Mouse (Mus musculus) CD4-positive, CD25-positive, alpha-beta regulatory T cell, adult 2 months (primary cell): Measurements from ENCODE around the gene Ftsj3.

Source experiments
- DNase-seq: peaks from one replicate; pipeline ENCODE4 v3.0.0-alpha.2; 2012; ENCODE audit warnings: low read depth, low spot score

Ftsj3 gene

GRCm38 (mm10) chr11:106255685-106256451 lies at the start of gene Ftsj3, which contains the start of gene Psmc5:
Gene Ftsj3, minus strand, starts transcription at chr11:106256079.
Gene Psmc5, plus strand, starts transcription at chr11:106256154.
- peak; percentile 98 for DNase-seq

- DNase-seq: no peak
Measured at GRCm38 (mm10) chr11:106305348-106306064, 49.6 kb upstream of the Ftsj3 start.

GRCm38 (mm10) chr11:106302634-106303033 lies 46.8 kb upstream of the Ftsj3 start:
- peak; percentile 89 for DNase-seq

- no peak for DNase-seq
Measured at GRCm38 (mm10) chr11:106301765-106302164, 45.9 kb upstream of the Ftsj3 start, which contains the start of gene Gh. Gene Gh, minus strand, starts transcription at chr11:106301865.

- DNase-seq: no peak
Measured at GRCm38 (mm10) chr11:106291861-106292260, 36.0 kb upstream of the Ftsj3 start.

- no peak for DNase-seq
Measured at GRCm38 (mm10) chr11:106290376-106290775, 34.5 kb upstream of the Ftsj3 start.

GRCm38 (mm10) chr11:106289369-106289768 lies 33.5 kb upstream of the Ftsj3 start:
- DNase-seq: no peak

- DNase-seq: no peak
Measured at GRCm38 (mm10) chr11:106286987-106287386, 31.1 kb upstream of the Ftsj3 start.

- no peak for DNase-seq
Measured at GRCm38 (mm10) chr11:106286206-106286605, 30.3 kb upstream of the Ftsj3 start.

GRCm38 (mm10) chr11:106284126-106284525 lies 28.2 kb upstream of the Ftsj3 start:
- no peak for DNase-seq

- DNase-seq: no peak
Measured at GRCm38 (mm10) chr11:106283371-106283770, 27.5 kb upstream of the Ftsj3 start.

GRCm38 (mm10) chr11:106282452-106282851 lies 26.6 kb upstream of the Ftsj3 start:
- DNase-seq: no peak

- peak; percentile 98 for DNase-seq
Measured at GRCm38 (mm10) chr11:106276454-106276853, 20.6 kb upstream of the Ftsj3 start, which contains the start of gene Tcam1. Gene Tcam1, plus strand, starts transcription at chr11:106276672.

- no peak for DNase-seq
Measured at GRCm38 (mm10) chr11:106274971-106275411, 19.1 kb upstream of the Ftsj3 start.

GRCm38 (mm10) chr11:106274374-106274773 lies 18.5 kb upstream of the Ftsj3 start:
- DNase-seq: no peak

GRCm38 (mm10) chr11:106273811-106274210 lies 17.9 kb upstream of the Ftsj3 start:
- DNase-seq: no peak

- no peak for DNase-seq
Measured at GRCm38 (mm10) chr11:106273311-106273684, 17.4 kb upstream of the Ftsj3 start.

GRCm38 (mm10) chr11:106272644-106273310 lies 16.9 kb upstream of the Ftsj3 start, which contains the start of gene Smarcd2:
Gene Smarcd2, minus strand, starts transcription at chr11:106272972.
- peak; percentile 97 for DNase-seq

GRCm38 (mm10) chr11:106271794-106272643 lies 16.1 kb upstream of the Ftsj3 start:
- DNase-seq: no peak

- DNase-seq: no peak
Measured at GRCm38 (mm10) chr11:106271131-106271793, 15.4 kb upstream of the Ftsj3 start.

GRCm38 (mm10) chr11:106269060-106269431 lies 13.2 kb upstream of the Ftsj3 start:
- peak; percentile 31 for DNase-seq
